Mouse (Mus musculus): ENCODE results near the gene Bbx. TPM values are rescaled to one million over a fixed set of nuclear protein-coding genes. Genes with fewer than 3 reads are reported as not detected.

The Bbx gene
- polyA plus RNA-seq, 1 experiment from 2014 or later, result 50.4 TPM

GRCm38 (mm10) chr16:50298743-50299443 is 133.3 kb downstream of the Bbx start:
- no peaks in the 10 kb centered on the region for H3K36me3 ChIP-seq (ENCODE audit: control insufficient read depth, insufficient read depth, low read length)
- 0 out of 2 replicates have a peak, but pooled peaks cover 3% of the 10 kb centered on the region for H3K4me1 ChIP-seq (ENCODE audit: control insufficient read depth, insufficient read depth, low read length)
- H3K27ac ChIP-seq (ENCODE audit: low read length), result no peak overlapping the region
- H3K4me3 ChIP-seq (ENCODE audit: low read depth, low read length), result no peak overlapping the region
- H3K9me3 ChIP-seq (ENCODE audit: control insufficient read depth, low read depth, low read length), result no peaks in the 10 kb centered on the region
- H3K27me3 ChIP-seq (ENCODE audit: control insufficient read depth, insufficient read depth, low read length), result no peaks in the 10 kb centered on the region
- WGBS, result 52% methylated on average over 8 of the region's 8 CpGs
- H3K9ac ChIP-seq (replicated peaks; ENCODE audit: low read depth, low read length), result no peak overlapping the region
- H3K4me2 ChIP-seq (replicated peaks; ENCODE audit: low read depth, low read length), result no peak overlapping the region
- ATAC-seq (ENCODE audit: insufficient number of reproducible peaks, insufficient read depth, low FRiP score, low read depth), result no peak

GRCm38 (mm10) chr16:50293502-50294228 is 138.5 kb downstream of the Bbx start:
- no peak for ATAC-seq (ENCODE audit: insufficient number of reproducible peaks, insufficient read depth, low FRiP score, low read depth)
- H3K4me1 ChIP-seq (ENCODE audit: control insufficient read depth, insufficient read depth, low read length), result no peaks in the 10 kb centered on the region
- H3K4me3 ChIP-seq (ENCODE audit: low read depth, low read length), result no peak overlapping the region
- H3K36me3 ChIP-seq (ENCODE audit: control insufficient read depth, insufficient read depth, low read length), result no peaks in the 10 kb centered on the region
- no peaks in the 10 kb centered on the region for H3K27me3 ChIP-seq (ENCODE audit: control insufficient read depth, insufficient read depth, low read length)
- no peak overlapping the region for H3K9ac ChIP-seq (replicated peaks; ENCODE audit: low read depth, low read length)
- no peaks in the 10 kb centered on the region for H3K9me3 ChIP-seq (ENCODE audit: control insufficient read depth, low read depth, low read length)
- H3K27ac ChIP-seq (ENCODE audit: low read length), result no peak overlapping the region
- no peak overlapping the region for H3K4me2 ChIP-seq (replicated peaks; ENCODE audit: low read depth, low read length)
- 78% methylated on average over 4 of the region's 4 CpGs for WGBS

GRCm38 (mm10) chr16:50292834-50293233 is 139.4 kb downstream of the Bbx start:
- H3K4me1 ChIP-seq (ENCODE audit: control insufficient read depth, insufficient read depth, low read length), result no peaks in the 10 kb centered on the region
- ATAC-seq (ENCODE audit: insufficient number of reproducible peaks, insufficient read depth, low FRiP score, low read depth), result no peak
- H3K36me3 ChIP-seq (ENCODE audit: control insufficient read depth, insufficient read depth, low read length), result no peaks in the 10 kb centered on the region
- H3K4me2 ChIP-seq (replicated peaks; ENCODE audit: low read depth, low read length), result no peak overlapping the region
- WGBS, result 83% methylated on average over 5 of the region's 5 CpGs
- no peak overlapping the region for H3K9ac ChIP-seq (replicated peaks; ENCODE audit: low read depth, low read length)
- no peak overlapping the region for H3K4me3 ChIP-seq (ENCODE audit: low read depth, low read length)
- no peaks in the 10 kb centered on the region for H3K9me3 ChIP-seq (ENCODE audit: control insufficient read depth, low read depth, low read length)
- H3K27ac ChIP-seq (ENCODE audit: low read length), result no peak overlapping the region
- H3K27me3 ChIP-seq (ENCODE audit: control insufficient read depth, insufficient read depth, low read length), result no peaks in the 10 kb centered on the region

GRCm38 (mm10) chr16:50289764-50290163 is 142.4 kb downstream of the Bbx start:
- Histone ChIP-seq H3K9ac (replicated peaks; ENCODE audit: low read depth, low read length) (no peak overlapping the region), H3K9me3 (ENCODE audit: control insufficient read depth, low read depth, low read length) (no peaks in the 10 kb centered on the region), H3K27ac (ENCODE audit: low read length) (no peak overlapping the region), H3K36me3 (ENCODE audit: control insufficient read depth, insufficient read depth, low read length) (no peaks in the 10 kb centered on the region), H3K27me3 (ENCODE audit: control insufficient read depth, insufficient read depth, low read length) (no peaks in the 10 kb centered on the region), H3K4me3 (ENCODE audit: low read depth, low read length) (no peak overlapping the region), H3K4me1 (ENCODE audit: control insufficient read depth, insufficient read depth, low read length) (no peaks in the 10 kb centered on the region), H3K4me2 (replicated peaks; ENCODE audit: low read depth, low read length) (no peak overlapping the region)
- ATAC-seq (ENCODE audit: insufficient number of reproducible peaks, insufficient read depth, low FRiP score, low read depth), result no peak
- WGBS, result 62% methylated on average over 5 of the region's 5 CpGs

GRCm38 (mm10) chr16:50272813-50273212 is 159.4 kb downstream of the Bbx start:
- WGBS, result 82% methylated on average over 4 of the region's 4 CpGs
- no peak for ATAC-seq (ENCODE audit: insufficient number of reproducible peaks, insufficient read depth, low FRiP score, low read depth)
- H3K36me3 ChIP-seq (ENCODE audit: control insufficient read depth, insufficient read depth, low read length), result no peaks in the 10 kb centered on the region

GRCm38 (mm10) chr16:50262647-50263046 is 169.5 kb downstream of the Bbx start:
- no peak overlapping the region for H3K9ac ChIP-seq (replicated peaks; ENCODE audit: low read depth, low read length)
- H3K36me3 ChIP-seq (ENCODE audit: control insufficient read depth, insufficient read depth, low read length), result 0 out of 2 replicates have a peak, but pooled peaks cover 2% of the 10 kb centered on the region
- no peak overlapping the region for H3K27ac ChIP-seq (ENCODE audit: low read length)
- no peaks in the 10 kb centered on the region for H3K9me3 ChIP-seq (ENCODE audit: control insufficient read depth, low read depth, low read length)
- no peak overlapping the region for H3K4me2 ChIP-seq (replicated peaks; ENCODE audit: low read depth, low read length)
- whole genome bisulfite sequencing, result 86% methylated on average over 4 of the region's 4 CpGs
- no peaks in the 10 kb centered on the region for H3K4me1 ChIP-seq (ENCODE audit: control insufficient read depth, insufficient read depth, low read length)
- ATAC-seq (ENCODE audit: insufficient number of reproducible peaks, insufficient read depth, low FRiP score, low read depth), result no peak
- no peak overlapping the region for H3K4me3 ChIP-seq (ENCODE audit: low read depth, low read length)
- no peaks in the 10 kb centered on the region for H3K27me3 ChIP-seq (ENCODE audit: control insufficient read depth, insufficient read depth, low read length)

More at GRCm38 (mm10) chr16:50272813-50273212, 159.4 kb downstream of the Bbx start:
- Histone ChIP-seq H3K4me1 (ENCODE audit: control insufficient read depth, insufficient read depth, low read length) (no peaks in the 10 kb centered on the region), H3K27me3 (ENCODE audit: control insufficient read depth, insufficient read depth, low read length) (no peaks in the 10 kb centered on the region), H3K4me3 (ENCODE audit: low read depth, low read length) (no peak overlapping the region), H3K27ac (ENCODE audit: low read length) (no peak overlapping the region), H3K4me2 (replicated peaks; ENCODE audit: low read depth, low read length) (no peak overlapping the region), H3K9ac (replicated peaks; ENCODE audit: low read depth, low read length) (no peak overlapping the region), H3K9me3 (ENCODE audit: control insufficient read depth, low read depth, low read length) (no peaks in the 10 kb centered on the region)

GRCm38 (mm10) chr16:50262209-50262608 is 170.0 kb downstream of the Bbx start:
- Histone ChIP-seq H3K27me3 (ENCODE audit: control insufficient read depth, insufficient read depth, low read length) (no peaks in the 10 kb centered on the region), H3K4me1 (ENCODE audit: control insufficient read depth, insufficient read depth, low read length) (no peaks in the 10 kb centered on the region), H3K4me3 (ENCODE audit: low read depth, low read length) (no peak overlapping the region), H3K27ac (ENCODE audit: low read length) (no peak overlapping the region), H3K9me3 (ENCODE audit: control insufficient read depth, low read depth, low read length) (no peaks in the 10 kb centered on the region), H3K9ac (replicated peaks; ENCODE audit: low read depth, low read length) (no peak overlapping the region), H3K36me3 (ENCODE audit: control insufficient read depth, insufficient read depth, low read length) (0 out of 2 replicates have a peak, but pooled peaks cover 2% of the 10 kb centered on the region), H3K4me2 (replicated peaks; ENCODE audit: low read depth, low read length) (no peak overlapping the region)
- 84% methylated on average over 9 of the region's 9 CpGs for WGBS
- no peak for ATAC-seq (ENCODE audit: insufficient number of reproducible peaks, insufficient read depth, low FRiP score, low read depth)

- no peak for ATAC-seq (ENCODE audit: insufficient number of reproducible peaks, insufficient read depth, low FRiP score, low read depth)
- Histone ChIP-seq H3K27ac (ENCODE audit: low read length) (no peak overlapping the region), H3K27me3 (ENCODE audit: control insufficient read depth, insufficient read depth, low read length) (no peaks in the 10 kb centered on the region), H3K4me3 (ENCODE audit: low read depth, low read length) (no peak overlapping the region), H3K4me2 (replicated peaks; ENCODE audit: low read depth, low read length) (no peak overlapping the region), H3K4me1 (ENCODE audit: control insufficient read depth, insufficient read depth, low read length) (no peaks in the 10 kb centered on the region), H3K9ac (replicated peaks; ENCODE audit: low read depth, low read length) (no peak overlapping the region), H3K9me3 (ENCODE audit: control insufficient read depth, low read depth, low read length) (no peaks in the 10 kb centered on the region), H3K36me3 (ENCODE audit: control insufficient read depth, insufficient read depth, low read length) (0 out of 2 replicates have a peak, but pooled peaks cover 2% of the 10 kb centered on the region)
Observed at GRCm38 (mm10) chr16:50261741-50262140, 170.4 kb downstream of the Bbx start.

Data from stomach, embryonic 14.5 days (tissue).